Mouse (Mus musculus): ENCODE data around the gene Mark2. TPM values are rescaled to one million over a fixed set of nuclear protein-coding genes. Genes with fewer than 3 reads are reported as not detected.

The Mark2 gene
- polyA plus RNA-seq (2014; fragmentation: Illumina TruSeq; extraction: RNeasy Lipid Tissue Mini Kit (QIAGEN cat#74804); ENCODE audit: low read depth, low replicate concordance): 43.6 TPM

DNA sequence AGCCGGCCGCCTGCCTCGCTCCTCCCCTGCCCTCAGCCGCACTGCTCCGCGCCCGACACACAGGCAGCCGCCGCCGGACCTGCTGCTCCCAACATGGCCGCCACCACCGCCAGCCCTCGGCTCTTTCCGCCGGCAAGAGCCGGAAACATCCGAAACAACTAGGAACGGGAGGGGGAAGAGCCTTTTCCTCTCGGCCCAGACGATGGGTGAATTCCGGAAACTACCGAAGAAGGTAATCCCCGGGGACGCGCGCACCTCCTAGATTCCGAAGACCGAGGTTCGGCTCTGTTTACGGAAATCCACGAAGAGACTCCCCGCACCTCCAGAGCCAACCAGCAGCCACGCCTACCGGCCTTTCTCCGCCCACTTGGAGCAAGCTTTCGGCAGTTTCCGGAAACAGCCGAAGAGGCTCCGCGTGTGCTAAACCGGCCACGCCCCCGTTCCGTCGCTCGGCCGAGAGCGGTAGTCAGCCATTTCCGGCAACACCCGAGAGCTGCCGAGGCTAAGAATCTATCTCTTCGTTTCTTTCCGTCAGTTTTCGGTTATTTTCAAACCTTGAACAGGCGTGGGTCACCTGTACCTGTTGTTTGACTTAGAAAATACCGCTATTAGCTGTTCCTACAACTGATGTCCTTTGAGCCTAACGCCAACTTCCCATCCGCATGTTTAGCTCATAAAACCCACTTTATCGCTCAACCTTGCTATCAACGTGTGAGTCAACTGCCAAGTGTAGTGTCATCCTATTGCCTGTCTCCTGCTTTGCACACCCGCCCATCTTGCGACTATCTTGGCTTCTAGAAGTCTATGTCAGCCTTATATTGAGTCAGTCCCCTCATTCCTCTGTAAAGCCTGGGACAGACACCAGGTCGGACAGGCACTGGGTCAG is at the start of gene Mark2:
Gene Mark2 (minus strand): TSS at position 349 of the 886 bp plus-strand sequence.

DNA sequence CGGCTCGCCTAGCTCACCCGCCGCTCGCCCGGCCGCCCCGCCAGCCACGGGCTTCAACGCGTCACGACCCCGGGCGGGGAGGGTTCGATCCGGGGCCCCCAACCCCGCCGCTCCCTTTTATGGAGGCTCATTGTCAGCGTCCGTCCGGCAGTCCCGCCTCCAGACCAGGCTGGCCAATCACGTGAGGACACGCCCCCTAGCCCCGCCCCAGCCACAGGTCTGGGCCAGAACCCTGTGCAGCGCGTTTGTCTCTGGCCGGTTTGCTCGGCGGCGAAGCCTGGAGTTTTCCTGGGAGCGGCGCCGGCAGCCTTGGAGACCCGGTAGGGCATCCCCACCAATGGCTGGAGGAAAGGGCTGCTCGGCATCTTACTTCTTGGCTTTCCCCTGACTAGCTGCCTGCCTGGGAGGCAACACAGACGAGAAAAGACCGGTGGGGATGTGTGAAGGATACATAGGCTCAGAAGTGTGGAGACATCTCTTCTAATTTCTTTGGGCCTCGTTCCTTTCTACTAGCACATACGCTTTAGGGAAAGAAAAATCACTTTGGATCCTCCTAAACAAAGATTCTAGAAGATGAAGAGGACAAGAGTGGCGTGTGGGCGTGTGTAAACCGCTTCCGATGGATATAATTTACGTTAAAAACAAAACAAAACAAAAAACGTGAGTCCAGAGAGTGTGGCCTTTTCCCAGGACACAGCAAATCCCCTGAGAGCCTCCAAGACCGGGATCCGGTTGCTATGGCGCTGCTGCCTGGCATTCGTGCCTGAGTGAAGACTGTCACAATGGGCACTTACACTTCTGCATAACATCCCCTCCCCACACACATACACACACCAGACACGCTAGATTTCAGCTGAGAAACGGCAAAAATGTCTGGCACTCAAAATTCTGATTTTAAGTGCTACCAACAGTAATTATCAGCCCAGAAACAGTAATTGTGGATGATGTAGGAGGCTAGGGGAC is 41.5 kb upstream of the Mark2 start, which contains the start of gene Spindoc:
Gene Spindoc (minus strand): TSS at position 92 of the 963 bp plus-strand sequence.

DNA sequence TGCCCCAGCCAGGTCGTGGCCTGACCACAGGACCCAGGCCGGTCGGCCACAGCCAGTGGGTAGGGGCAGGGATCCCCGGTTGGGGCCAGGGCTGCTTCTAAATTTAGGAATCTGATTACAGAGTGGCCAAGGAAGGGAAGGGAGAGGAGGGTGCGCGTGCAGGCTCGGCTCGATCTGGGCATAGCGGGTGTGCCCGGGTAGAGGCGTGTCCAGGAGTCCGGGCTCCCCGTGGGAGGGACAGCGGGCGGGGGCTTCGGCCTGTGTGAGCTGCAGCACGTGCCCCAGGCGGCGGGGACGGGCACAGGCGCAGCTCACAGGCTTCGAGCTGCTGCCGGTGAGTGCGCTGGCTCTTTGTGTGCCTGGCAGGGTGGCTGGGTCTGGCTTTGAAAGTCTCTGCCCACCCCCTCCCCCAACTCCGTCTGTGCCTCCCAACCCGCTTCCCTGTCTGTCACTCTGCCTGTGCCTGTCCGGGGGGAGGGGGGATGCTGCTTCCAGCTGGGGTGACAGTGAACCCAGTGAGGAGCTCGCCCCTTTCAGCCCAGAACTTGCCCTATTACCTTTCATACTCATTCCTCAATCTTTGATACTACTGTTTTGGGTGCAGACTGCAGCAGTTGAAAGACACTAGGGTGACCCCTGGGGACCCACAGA is 74.4 kb downstream of the Mark2 start, which contains the start of gene Rcor2:
Gene Rcor2 (plus strand): TSS at position 235 of the 651 bp plus-strand sequence.

DNA sequence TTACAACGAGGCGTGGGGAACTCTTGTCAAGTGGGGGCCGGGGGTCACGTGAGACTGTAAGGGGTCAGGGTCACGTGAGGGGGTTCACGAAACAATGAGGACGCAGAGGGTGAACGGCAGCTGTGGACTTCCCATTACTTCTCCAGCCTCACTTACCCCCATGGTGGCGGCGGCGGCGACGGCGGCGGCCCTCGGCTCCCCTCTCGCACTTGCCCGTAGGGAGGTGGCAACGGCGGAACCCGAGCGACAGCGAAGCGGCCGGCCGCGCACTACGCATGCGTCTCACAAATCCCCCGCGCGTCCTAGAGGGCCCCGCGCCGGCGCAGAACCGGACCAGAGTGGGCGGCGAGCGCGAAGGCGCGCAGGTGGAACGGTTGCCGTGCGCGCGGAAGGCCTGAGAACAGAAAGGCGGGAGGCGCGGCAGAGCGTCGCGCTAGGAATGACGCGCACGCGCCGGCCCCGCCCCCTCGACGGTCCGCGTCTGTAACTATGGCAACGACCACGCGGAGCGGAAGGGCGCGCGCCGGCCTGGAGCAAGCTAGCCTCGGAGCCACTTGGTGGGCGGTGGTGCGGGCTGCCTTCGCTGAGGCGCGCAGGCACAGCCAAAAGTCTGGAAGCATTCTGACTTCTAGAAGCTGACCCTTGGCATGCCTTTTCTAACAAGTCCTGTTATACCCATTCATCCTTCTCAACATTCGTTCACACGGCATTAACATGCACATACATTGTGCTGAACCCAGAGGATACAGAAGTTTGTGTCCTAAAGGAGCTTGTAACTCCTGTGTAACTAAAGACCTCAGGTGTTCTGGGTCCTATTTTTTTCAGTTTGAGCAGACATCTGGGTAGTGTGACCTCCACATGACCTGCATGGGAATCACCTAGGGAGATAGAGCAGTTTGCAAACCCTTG is 100.6 kb downstream of the Mark2 start, which contains the start of gene Naa40:
Gene Naa40 (minus strand): TSS at position 402 of the 909 bp plus-strand sequence.

Other genes with a start within 250 kb of the Mark2 start
- 5.8 TPM for gene Flrt1, start 236.1 kb downstream of the Mark2 start, polyA plus RNA-seq (2014; fragmentation: Illumina TruSeq; extraction: RNeasy Lipid Tissue Mini Kit (QIAGEN cat#74804); ENCODE audit: low read depth, low replicate concordance)
- gene Otub1, start 135.5 kb downstream of the Mark2 start, polyA plus RNA-seq (2014; fragmentation: Illumina TruSeq; extraction: RNeasy Lipid Tissue Mini Kit (QIAGEN cat#74804); ENCODE audit: low read depth, low replicate concordance): 21.5 TPM
- 184 TPM for gene Cox8a, start 124.2 kb downstream of the Mark2 start, polyA plus RNA-seq (2014; fragmentation: Illumina TruSeq; extraction: RNeasy Lipid Tissue Mini Kit (QIAGEN cat#74804); ENCODE audit: low read depth, low replicate concordance)
- gene Naa40, start 100.7 kb downstream of the Mark2 start, polyA plus RNA-seq (2014; fragmentation: Illumina TruSeq; extraction: RNeasy Lipid Tissue Mini Kit (QIAGEN cat#74804); ENCODE audit: low read depth, low replicate concordance): 10.4 TPM
- not detected for gene Rcor2, start 74.5 kb downstream of the Mark2 start, polyA plus RNA-seq (2014; fragmentation: Illumina TruSeq; extraction: RNeasy Lipid Tissue Mini Kit (QIAGEN cat#74804); ENCODE audit: low read depth, low replicate concordance)
- gene Spindoc, start 41.1 kb upstream of the Mark2 start, polyA plus RNA-seq (2014; fragmentation: Illumina TruSeq; extraction: RNeasy Lipid Tissue Mini Kit (QIAGEN cat#74804); ENCODE audit: low read depth, low replicate concordance): 0.85 TPM
- 3.9 TPM for gene 2700081O15Rik, start 75.8 kb upstream of the Mark2 start, polyA plus RNA-seq (2014; fragmentation: Illumina TruSeq; extraction: RNeasy Lipid Tissue Mini Kit (QIAGEN cat#74804); ENCODE audit: low read depth, low replicate concordance)
- 696 TPM for gene Rtn3, start 141.4 kb upstream of the Mark2 start, polyA plus RNA-seq (2014; fragmentation: Illumina TruSeq; extraction: RNeasy Lipid Tissue Mini Kit (QIAGEN cat#74804); ENCODE audit: low read depth, low replicate concordance)
- gene Atl3, start 152.2 kb upstream of the Mark2 start, polyA plus RNA-seq (2014; fragmentation: Illumina TruSeq; extraction: RNeasy Lipid Tissue Mini Kit (QIAGEN cat#74804); ENCODE audit: low read depth, low replicate concordance): 83.7 TPM
- gene Pla2g16, start 215.6 kb upstream of the Mark2 start, polyA plus RNA-seq (2014; fragmentation: Illumina TruSeq; extraction: RNeasy Lipid Tissue Mini Kit (QIAGEN cat#74804); ENCODE audit: low read depth, low replicate concordance): 7.6 TPM